Mouse (Mus musculus) midbrain, embryonic 12.5 days (tissue): ENCODE measurements around the gene Mapt. TPM values are rescaled to one million over a fixed set of nuclear protein-coding genes. Genes with fewer than 3 reads are reported as not detected.
"Not testable (repeated sequence)": the region's sequence is repeated elsewhere in the genome, so short reads cannot be mapped to it uniquely, and the experiment has no call there.

Experiments
- ATAC-seq: fragments of 200-750 bp; cut with Nextera tagmentation; 2 replicates; pipeline ENCODE4 v1.8.0; 2017; ENCODE audit warnings: low read depth, moderate TSS enrichment, moderate library complexity; ENCODE audit not compliant: low FRiP score
- H3K27ac ChIP-seq: fragments of 300-500 bp; sonication (generic); replicated peaks from 2 replicates; pipeline ENCODE4 v1.5.1; 2016; ENCODE audit warnings: mild to moderate bottlenecking
- H3K27me3 ChIP-seq: fragments of 300-500 bp; sonication (generic); 2 replicates; pipeline ENCODE4 v1.6.1; 2016; ENCODE audit warnings: mild to moderate bottlenecking
- H3K36me3 ChIP-seq: fragments of 300-500 bp; sonication (generic); 2 replicates; pipeline ENCODE4 v1.6.1; 2016
- H3K4me1 ChIP-seq: fragments of 300-500 bp; sonication (generic); 2 replicates; pipeline ENCODE4 v1.6.1; 2016
- H3K4me2 ChIP-seq: fragments of 300-500 bp; sonication (generic); replicated peaks from 2 replicates; pipeline ENCODE4 v1.6.1; 2016; ENCODE audit warnings: mild to moderate bottlenecking, moderate library complexity
- H3K4me3 ChIP-seq: fragments of 300-500 bp; sonication (generic); 2 replicates; pipeline ENCODE4 v1.5.1; 2016; ENCODE audit warnings: mild to moderate bottlenecking
- H3K9ac ChIP-seq: fragments of 300-500 bp; sonication (generic); replicated peaks from 2 replicates; pipeline ENCODE4 v1.6.1; 2016; ENCODE audit warnings: mild to moderate bottlenecking, moderate library complexity
- H3K9me3 ChIP-seq: fragments of 300-500 bp; sonication (generic); 2 replicates; pipeline ENCODE4 v1.6.1; 2016; ENCODE audit warnings: mild to moderate bottlenecking
- WGBS: fragments of 180-500 bp; shearing (Covaris S2); methylation state at CpG from one replicate; pipeline ENCODE4 v1.1.7; 2016; 5-methylcytosine and 5-hydroxymethylcytosine counted together
- polyA plus RNA-seq: library from polyadenylated mRNA; unstranded; fragments of >200 nt; fragmentation: Nextera tagmentation; extraction: Ambion mirVana; gene quantifications from 2 replicates; pipeline ENCODE4 v1.2.1, GENCODE M21; 2016

Gene Mapt
- polyA plus RNA-seq, 1 experiment from 2014 or later: 169 TPM

DNA sequence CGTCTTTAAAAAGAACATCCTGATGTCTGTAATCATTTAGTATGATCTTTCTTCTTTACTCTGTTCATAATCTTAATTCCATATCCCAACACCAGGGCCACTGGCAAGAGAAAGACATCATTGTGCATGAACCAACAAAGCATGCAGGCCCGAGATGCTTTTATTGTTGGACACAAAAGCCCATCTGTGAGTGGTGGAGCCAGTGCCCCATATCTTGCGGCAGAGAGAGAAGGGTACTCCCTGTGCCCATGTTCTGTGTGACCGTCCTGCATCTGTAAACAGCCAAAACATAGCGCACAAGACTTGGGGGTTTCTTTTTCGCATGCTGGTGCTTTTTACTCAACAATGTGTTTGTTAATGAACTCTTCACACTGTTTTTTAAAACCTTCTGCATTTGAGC lies 19.9 kb upstream of the Mapt start:
- 0 out of 2 replicates have a peak, but pooled peaks cover under 1% of the 10 kb centered on the region for H3K9me3 ChIP-seq
- WGBS: 82% methylated on average over 6 of the region's 6 CpGs
- H3K27ac ChIP-seq: no peak overlapping the region
- H3K4me1 ChIP-seq: 0 out of 2 replicates have a peak, but pooled peaks cover 3% of the 10 kb centered on the region
- H3K4me2 ChIP-seq: no peak overlapping the region
- no peak overlapping the region for H3K4me3 ChIP-seq
- H3K9ac ChIP-seq: no peak overlapping the region
- 0 out of 2 replicates have a peak, but pooled peaks cover 8% of the 10 kb centered on the region for H3K27me3 ChIP-seq
- no peak for ATAC-seq
- H3K36me3 ChIP-seq: no peaks in the 10 kb centered on the region

DNA sequence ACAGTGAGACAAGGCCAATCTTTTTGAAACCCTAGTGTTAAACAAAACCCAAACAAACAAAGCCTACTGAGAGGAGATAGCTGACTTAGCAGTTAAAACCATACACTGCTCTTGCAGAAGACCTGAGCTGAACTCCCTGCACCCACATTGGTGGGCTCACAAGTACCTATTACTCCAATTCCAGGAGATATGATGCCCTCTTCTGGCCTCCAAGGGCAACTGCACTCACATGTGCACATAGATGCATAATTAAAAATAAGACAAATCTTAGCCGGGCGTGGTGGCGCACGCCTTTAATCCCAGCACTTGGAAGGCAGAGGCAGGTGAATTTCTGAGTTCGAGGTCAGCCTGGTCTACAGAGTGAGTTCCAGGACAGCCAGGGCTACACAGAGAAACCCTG lies 17.1 kb upstream of the Mapt start:
- not testable (repeated sequence) for H3K4me1 ChIP-seq, H3K9ac ChIP-seq, H3K4me2 ChIP-seq, H3K36me3 ChIP-seq, ATAC-seq, H3K27ac ChIP-seq, H3K27me3 ChIP-seq, H3K9me3 ChIP-seq, H3K4me3 ChIP-seq
- WGBS: 94% methylated on average over 5 of the region's 5 CpGs

DNA sequence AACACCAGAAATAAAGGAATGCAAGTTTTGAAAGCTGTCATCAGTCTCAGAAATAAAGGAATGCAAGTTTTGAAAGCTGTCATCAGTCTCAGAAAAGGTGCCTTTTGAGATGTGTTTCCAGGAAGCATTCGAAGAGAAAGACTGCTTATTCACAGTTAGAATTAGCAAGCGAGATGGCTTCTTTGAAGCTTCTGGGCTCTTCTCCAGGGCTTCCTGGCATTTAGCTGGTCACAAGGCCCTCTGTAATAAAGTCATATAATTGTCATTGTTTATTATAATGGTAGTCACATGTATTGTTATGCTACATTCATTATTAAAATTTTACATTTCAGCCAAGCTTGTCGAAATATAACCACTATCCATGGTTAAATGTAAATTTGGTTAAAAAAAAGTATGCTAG lies 13.1 kb upstream of the Mapt start:
- H3K4me3 ChIP-seq: no peak overlapping the region
- no peak overlapping the region for H3K9ac ChIP-seq
- H3K27ac ChIP-seq: no peak overlapping the region
- H3K4me2 ChIP-seq: no peak overlapping the region
- no peaks in the 10 kb centered on the region for H3K9me3 ChIP-seq
- ATAC-seq: no peak
- no peaks in the 10 kb centered on the region for H3K36me3 ChIP-seq
- 0 out of 2 replicates have a peak, but pooled peaks cover 3% of the 10 kb centered on the region for H3K4me1 ChIP-seq
- H3K27me3 ChIP-seq: no peaks in the 10 kb centered on the region
- 78% methylated on average over 3 of the region's 3 CpGs for WGBS

DNA sequence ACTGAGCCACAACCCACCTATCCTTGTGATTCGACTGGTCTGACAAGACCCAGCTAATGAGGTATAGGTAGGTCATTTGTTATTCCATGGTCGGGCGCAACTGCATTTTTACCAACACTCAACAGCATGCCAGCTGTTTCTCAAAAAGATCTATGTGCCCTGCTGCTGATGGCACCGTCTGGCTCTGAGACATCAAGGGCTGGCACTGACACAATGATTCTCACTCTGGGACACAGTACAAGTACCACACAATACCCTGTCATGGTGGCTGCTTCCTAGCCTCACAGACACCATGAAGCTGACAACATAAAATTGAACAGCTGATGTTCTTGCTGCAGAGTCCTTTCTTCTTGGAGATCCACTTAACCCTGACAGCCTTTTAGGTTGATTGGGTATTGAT lies 10.9 kb upstream of the Mapt start:
- 82% methylated on average over 4 of the region's 4 CpGs for WGBS
- Histone ChIP-seq H3K4me1 (no peaks in the 10 kb centered on the region), H3K9me3 (no peaks in the 10 kb centered on the region), H3K9ac (no peak overlapping the region), H3K4me2 (no peak overlapping the region), H3K27ac (no peak overlapping the region), H3K4me3 (no peak overlapping the region), H3K36me3 (no peaks in the 10 kb centered on the region), H3K27me3 (no peaks in the 10 kb centered on the region)
- no peak for ATAC-seq

DNA sequence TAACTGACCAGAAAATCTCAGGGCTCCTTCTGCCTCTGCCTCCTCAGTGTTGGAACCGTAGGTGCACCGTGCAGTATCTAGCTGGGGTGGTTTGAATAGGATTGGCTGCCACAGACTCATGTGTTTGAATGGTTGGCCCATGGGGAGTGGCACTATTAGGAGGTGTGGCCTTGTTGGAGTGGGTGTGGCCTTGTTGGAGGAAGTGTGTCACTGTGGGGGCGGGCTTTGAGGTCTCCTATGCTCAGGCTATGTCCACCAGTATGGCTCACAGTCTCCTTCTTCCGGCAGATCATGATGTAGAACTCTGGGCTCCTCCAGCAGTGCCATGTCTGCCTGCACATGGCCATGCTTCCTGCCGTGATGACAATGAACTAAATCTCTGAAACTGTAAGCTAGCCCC lies 9.4 kb upstream of the Mapt start:
- Histone ChIP-seq H3K27ac (no peak overlapping the region), H3K36me3 (no peaks in the 10 kb centered on the region), H3K4me3 (no peak overlapping the region), H3K4me1 (no peaks in the 10 kb centered on the region), H3K27me3 (no peaks in the 10 kb centered on the region), H3K9me3 (no peaks in the 10 kb centered on the region), H3K4me2 (no peak overlapping the region), H3K9ac (no peak overlapping the region)
- no peak for ATAC-seq
- 76% methylated on average over 5 of the region's 5 CpGs for WGBS

DNA sequence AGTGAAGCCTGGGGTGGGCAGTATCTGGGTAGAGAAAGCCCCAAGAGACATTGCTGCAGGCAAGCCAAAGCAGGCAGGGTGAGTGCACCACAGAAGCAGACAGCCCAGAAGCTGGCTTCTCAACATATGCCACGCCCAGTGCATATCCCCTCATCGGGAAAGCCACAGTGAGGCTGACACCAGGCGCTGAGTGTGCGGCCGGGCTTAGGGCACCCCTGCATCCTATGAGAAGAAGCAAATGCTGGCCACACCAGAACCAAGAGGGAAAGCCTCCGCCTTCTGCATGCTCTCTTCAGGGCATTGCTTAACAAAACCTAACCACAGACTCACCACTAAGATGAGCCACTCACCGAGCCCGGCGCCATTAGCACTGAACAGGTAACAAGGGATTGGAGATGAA lies 7.9 kb upstream of the Mapt start:
- Histone ChIP-seq H3K27me3 (no peaks in the 10 kb centered on the region), H3K9ac (no peak overlapping the region), H3K27ac (no peak overlapping the region), H3K4me3 (no peak overlapping the region), H3K4me1 (no peaks in the 10 kb centered on the region), H3K4me2 (no peak overlapping the region), H3K36me3 (no peaks in the 10 kb centered on the region), H3K9me3 (no peaks in the 10 kb centered on the region)
- no peak for ATAC-seq
- 86% methylated on average over 9 of the region's 9 CpGs for WGBS

DNA sequence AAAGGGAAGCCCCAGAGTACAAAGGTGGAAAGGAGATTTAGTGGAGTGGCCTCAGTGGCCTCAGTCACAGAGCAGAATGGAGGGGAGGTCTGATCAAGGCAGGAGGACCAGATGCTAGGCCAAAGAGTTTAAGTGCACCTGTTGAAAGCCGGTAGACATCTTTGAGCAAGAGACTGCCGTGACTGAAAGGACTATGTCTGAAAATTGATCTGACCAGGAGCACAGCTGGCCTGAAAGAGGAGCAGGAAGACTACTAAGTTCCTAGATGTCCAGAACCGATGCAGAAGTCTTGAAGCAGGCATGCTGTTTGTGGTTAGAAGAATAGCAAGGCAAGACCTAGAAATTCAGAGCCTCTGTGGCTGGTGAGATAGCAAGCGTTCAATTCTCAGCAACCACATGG lies 1.8 kb upstream of the Mapt start:
- peaks cover 35% of the 10 kb centered on the region for H3K4me1 ChIP-seq
- no peaks in the 10 kb centered on the region for H3K36me3 ChIP-seq
- no peak overlapping the region for H3K27ac ChIP-seq
- H3K27me3 ChIP-seq: peaks cover 39% of the 10 kb centered on the region
- H3K4me2 ChIP-seq: no peak overlapping the region
- WGBS: 79% methylated on average over 4 of the region's 4 CpGs
- no peak overlapping the region for H3K4me3 ChIP-seq
- no peaks in the 10 kb centered on the region for H3K9me3 ChIP-seq
- H3K9ac ChIP-seq: no peak overlapping the region
- ATAC-seq: no peak

DNA sequence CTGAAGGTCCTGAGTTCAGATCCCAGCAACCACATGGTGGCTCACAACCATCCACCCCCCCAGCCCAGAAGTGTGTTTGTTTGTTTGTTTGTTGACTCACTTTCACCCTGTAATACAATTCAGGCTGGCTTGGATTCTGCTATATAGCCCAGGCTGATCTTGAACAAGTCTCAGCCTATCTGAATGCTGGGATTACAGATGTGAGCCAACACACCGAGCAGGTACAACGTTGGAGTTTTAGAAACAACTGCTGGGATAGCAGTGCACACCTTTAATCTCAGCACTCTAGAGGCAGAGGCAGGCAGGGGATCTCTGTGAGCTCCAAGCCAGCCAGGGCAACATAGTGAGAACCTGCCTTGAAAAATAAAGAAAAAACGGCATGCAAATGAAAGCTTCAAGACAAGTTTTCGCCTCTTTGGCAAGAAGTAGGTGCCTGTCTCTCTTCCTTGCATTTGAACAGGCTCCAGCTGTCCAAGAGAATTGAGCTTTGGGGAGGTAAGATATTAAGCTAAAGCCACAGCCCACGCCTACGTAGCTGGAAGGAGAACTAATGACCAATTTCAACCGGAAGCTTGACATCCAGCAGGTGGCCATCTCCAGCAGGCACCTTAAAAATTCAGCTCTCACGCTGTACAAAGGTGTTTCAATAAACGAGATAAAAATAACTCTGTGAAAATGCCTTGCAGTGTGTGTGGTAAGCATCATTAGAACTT lies 968 bp upstream of the Mapt start:
- 13% methylated on average over 9 of the region's 9 CpGs for WGBS
- peak overlapping the region; percentile 71; the same call in 1 of the 2 replicates for H3K27ac ChIP-seq

DNA sequence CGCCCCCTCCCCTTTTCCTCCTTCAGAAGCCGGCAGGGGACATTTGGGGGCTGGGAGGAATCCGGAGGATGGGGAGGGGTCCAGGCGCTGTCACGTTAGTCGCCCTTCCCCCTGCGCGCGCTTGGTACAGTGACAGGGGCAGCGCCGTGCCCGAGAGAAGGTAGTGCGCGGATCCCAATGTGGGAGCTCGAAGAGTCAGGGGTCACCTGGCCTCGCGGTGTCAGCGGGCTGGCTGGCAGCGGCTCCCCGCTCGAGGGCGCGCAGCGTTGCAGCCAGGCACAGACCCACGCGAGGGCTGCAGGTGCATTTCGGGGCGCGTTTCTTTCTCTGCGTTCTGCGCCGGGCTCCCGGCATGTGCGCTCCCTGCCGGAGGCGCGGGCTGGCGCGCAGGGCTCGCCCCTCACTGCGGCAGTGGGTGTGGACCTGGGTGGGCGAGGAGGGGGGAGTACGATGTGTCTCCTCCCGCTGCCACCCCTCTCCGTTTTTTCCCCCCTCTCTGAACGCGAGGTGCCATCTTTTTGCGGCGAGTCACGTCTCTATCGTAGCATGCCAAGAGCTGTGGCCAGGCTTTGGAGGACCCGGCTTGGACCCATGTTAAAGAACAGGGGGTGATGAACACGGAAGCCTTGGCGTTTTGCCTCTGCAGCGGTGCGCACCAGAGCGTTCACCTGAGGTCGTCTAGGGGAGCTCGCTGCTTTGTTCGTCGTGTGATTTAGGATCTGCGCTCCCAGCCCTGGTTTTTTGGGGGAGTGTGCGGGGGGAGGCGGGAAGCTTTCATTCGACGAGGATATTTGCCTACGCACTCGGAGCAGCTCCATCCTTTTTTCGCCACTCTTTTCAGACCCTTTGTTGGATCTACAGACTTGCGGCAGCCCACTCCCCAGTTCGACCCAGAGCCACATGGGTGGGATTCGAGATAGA lies 1.2 kb downstream of the Mapt start:
- H3K9me3 ChIP-seq: no peaks in the 10 kb centered on the region
- peak; percentile 10 for ATAC-seq
- H3K27ac ChIP-seq: peak overlapping the region; percentile 77
- H3K36me3 ChIP-seq: no peaks in the 10 kb centered on the region
- WGBS: 1% methylated on average over 60 of the region's 72 CpGs
- H3K4me3 ChIP-seq: peak overlapping the region; percentile 54
- peaks cover 68% of the 10 kb centered on the region for H3K27me3 ChIP-seq
- peak overlapping the region; percentile 93 for H3K4me2 ChIP-seq
- peaks cover 49% of the 10 kb centered on the region for H3K4me1 ChIP-seq
- H3K9ac ChIP-seq: peak overlapping the region; percentile 68

More for the DNA sequence above, 968 bp upstream of the Mapt start:
- Histone ChIP-seq H3K9ac (peak overlapping the region; percentile 68; the same call in 1 of the 2 replicates), H3K36me3 (no peaks in the 10 kb centered on the region), H3K27me3 (peaks cover 47% of the 10 kb centered on the region), H3K4me3 (peak overlapping the region; percentile 54), H3K9me3 (no peaks in the 10 kb centered on the region), H3K4me2 (peak overlapping the region; percentile 93), H3K4me1 (peaks cover 39% of the 10 kb centered on the region)
- no peak for ATAC-seq

DNA sequence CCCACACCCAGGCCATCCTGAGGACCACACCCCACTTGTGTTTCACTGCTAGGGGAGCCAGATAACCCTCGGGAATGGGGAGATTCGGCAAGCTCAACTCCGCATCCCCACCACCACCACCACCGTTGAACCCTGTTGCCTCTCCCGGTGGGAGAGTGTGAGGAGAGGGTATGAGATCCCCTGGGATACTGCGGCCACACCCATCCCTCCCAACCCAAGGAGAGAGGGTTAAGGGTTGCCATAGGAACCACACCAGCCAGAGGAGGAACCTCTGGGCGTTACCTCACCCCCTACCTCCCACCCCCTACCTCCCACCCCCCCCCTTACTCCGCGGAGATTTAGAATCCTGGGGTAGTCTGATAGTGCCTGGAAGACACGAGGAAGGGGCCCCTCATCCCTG lies 1.9 kb downstream of the Mapt start:
- Histone ChIP-seq H3K4me2 (peak overlapping the region; percentile 93), H3K36me3 (no peaks in the 10 kb centered on the region), H3K4me1 (peaks cover 49% of the 10 kb centered on the region), H3K4me3 (peak overlapping the region; percentile 54), H3K27me3 (peaks cover 73% of the 10 kb centered on the region), H3K27ac (peak overlapping the region; percentile 77), H3K9me3 (no peaks in the 10 kb centered on the region), H3K9ac (peak overlapping the region; percentile 68)
- ATAC-seq: no peak
- 0% methylated on average over 9 of the region's 10 CpGs for WGBS

DNA sequence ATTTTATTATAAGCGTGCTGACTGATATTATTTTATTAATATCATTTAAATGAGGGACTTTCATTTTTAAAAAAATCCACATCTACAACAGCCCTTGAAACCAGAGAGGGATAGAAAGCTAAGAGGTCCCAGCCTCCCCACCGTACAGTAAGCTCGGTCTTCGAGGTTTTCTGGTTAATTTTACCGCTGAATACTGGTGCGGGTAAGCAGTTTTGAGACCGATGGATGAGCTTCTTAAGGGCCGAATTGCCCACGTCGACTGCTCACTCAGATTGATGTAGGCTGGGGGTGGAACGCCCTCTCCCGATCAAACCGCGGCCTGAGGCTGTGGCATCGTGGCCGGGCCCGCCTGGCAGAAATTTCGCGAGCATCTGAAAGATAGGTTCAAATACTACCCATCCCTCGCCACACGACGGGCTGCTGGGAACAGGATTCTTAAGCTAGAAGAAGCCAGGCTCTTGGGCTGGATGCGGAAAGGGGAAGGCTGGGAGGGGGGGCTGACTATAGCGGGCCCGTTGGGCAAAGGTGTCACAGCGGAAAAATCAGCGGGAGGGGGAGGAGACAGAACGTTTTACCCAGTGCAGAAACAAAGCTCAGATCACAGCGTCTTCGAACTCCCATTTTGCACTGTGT lies 2.5 kb downstream of the Mapt start:
- no peak for ATAC-seq
- Histone ChIP-seq H3K36me3 (no peaks in the 10 kb centered on the region), H3K27ac (no peak overlapping the region; the same call in 1 of the 2 replicates), H3K4me3 (peak overlapping the region; percentile 54), H3K9ac (peak overlapping the region; percentile 68), H3K4me2 (peak overlapping the region; percentile 93), H3K4me1 (peaks cover 49% of the 10 kb centered on the region), H3K9me3 (no peaks in the 10 kb centered on the region), H3K27me3 (peaks cover 79% of the 10 kb centered on the region)
- WGBS: 3% methylated on average over 30 of the region's 30 CpGs

DNA sequence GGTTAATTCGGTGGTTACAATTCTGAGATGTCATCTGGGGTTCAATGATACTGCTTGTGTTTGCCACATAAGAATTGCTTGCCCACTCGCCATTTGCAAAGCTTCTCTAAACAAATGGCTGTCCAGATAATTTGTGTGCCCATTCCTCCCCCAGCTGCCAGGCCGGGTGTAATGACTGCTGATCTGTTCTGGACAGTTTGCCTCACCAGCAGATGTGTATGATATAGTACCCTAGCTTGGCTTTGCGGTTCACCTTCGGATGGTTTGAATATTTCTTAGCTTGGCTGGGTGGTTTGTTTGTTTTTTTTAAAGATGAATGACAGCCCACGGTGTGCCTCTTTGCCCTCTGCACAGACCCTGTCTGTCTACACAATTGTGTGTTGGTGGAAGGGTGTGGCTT lies 3.5 kb downstream of the Mapt start:
- Histone ChIP-seq H3K27me3 (peaks cover 74% of the 10 kb centered on the region), H3K27ac (no peak overlapping the region), H3K4me3 (peak overlapping the region; percentile 54), H3K9me3 (no peaks in the 10 kb centered on the region), H3K4me2 (peak overlapping the region; percentile 93), H3K4me1 (peaks cover 49% of the 10 kb centered on the region), H3K9ac (no peak overlapping the region; the same call in 1 of the 2 replicates), H3K36me3 (no peaks in the 10 kb centered on the region)
- no peak for ATAC-seq
- 48% methylated on average over 6 of the region's 6 CpGs for WGBS
